ENCODE assay signal across 8 mouse cellular contexts in the genomic region with DNA sequence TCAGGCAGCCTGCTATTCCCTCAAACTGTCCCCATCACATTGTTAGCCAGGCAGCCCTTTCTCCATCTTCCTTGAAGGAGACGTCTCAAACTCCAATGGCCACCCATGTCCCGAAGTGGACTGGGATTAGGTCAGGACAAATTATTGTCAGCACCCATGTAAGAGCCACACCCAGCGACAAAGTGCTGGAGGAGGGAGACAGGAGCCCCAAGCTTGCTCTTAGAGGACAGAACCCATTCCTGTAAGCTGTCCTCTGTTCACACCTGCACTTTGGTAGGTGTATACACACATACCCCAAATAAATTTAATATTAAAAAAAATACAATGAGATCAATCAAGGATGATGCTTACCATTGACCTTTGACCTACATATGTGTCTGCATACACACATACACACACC. TPM values are rescaled to one million over a fixed set of nuclear protein-coding genes. Genes with fewer than 3 reads are reported as not detected.
DNase-seq lines count a peak whose midpoint lies in the region; ATAC-seq lines count a peak whose summit lies in the region.
"Had no signal": no experiment of that assay in that cellular context is flagged by ENCODE, and none has a peak within 500 bp of the region (broad histone marks: within the 10 kb centered on the region; RNA-seq: fewer than 3 reads in every experiment).

No protein-coding gene starts in this region.

- peak overlapping the region; percentile 53 for H3K27ac ChIP-seq in forebrain, embryonic 11.5 days (ENCODE audit: low read depth, low read length)
- peak overlapping the region; percentile 57; the same call in 1 of the 2 replicates for H3K27ac ChIP-seq in stomach, embryonic 16.5 days (ENCODE audit: low read length)

- H3K36me3 ChIP-seq in megakaryocyte, embryonic 14.5 days (replicated peaks; ENCODE audit: low read length): peaks cover 23% of the 10 kb centered on the region
- H3K36me3 ChIP-seq in forebrain, embryonic 11.5 days (ENCODE audit: control insufficient read depth, insufficient read depth, low read length): no peaks in the 10 kb centered on the region
- H3K36me3 ChIP-seq in stomach, embryonic 16.5 days (ENCODE audit: control insufficient read depth, insufficient read depth, low read length): no peaks in the 10 kb centered on the region

- no peak for DNase-seq in forebrain, embryonic 11.5 days (ENCODE audit: low spot score)
- peak; percentile 36 for DNase-seq in liver
- no peak for DNase-seq in layer of hippocampus, postnatal 36 days
- no peak for DNase-seq in left cerebral cortex, postnatal 14 days (ENCODE audit: low spot score in 2 of 2)

- H3K9me3 ChIP-seq in megakaryocyte, embryonic 14.5 days: peaks cover 4% of the 10 kb centered on the region; the same call in 1 of the 2 replicates
- no peaks in the 10 kb centered on the region for H3K9me3 ChIP-seq in forebrain, embryonic 11.5 days (ENCODE audit: control insufficient read depth, low read length)
- H3K9me3 ChIP-seq in stomach, embryonic 16.5 days (replicated peaks; ENCODE audit: control insufficient read depth, low read length): no peaks in the 10 kb centered on the region

- no peak for ATAC-seq in megakaryocyte, adult 5-6 weeks (ENCODE audit: poor library complexity, severe bottlenecking)
- peak; percentile 50 for ATAC-seq in forebrain, embryonic 11.5 days (replicated peaks; ENCODE audit: low FRiP score)
- ATAC-seq in stomach, embryonic 16.5 days (ENCODE audit: insufficient read depth, low FRiP score): no peak

- WGBS in forebrain, embryonic 11.5 days: 26% methylated on average over 3 of the region's 3 CpGs
- 24% methylated on average over 3 of the region's 3 CpGs for WGBS in stomach, embryonic 16.5 days

- H3K9ac ChIP-seq in forebrain, embryonic 11.5 days (ENCODE audit: low read length): peak overlapping the region; percentile 50; the same call in 1 of the 2 replicates
- H3K9ac ChIP-seq in stomach, embryonic 16.5 days (ENCODE audit: low read length): peak overlapping the region; percentile 60

- peaks cover 17% of the 10 kb centered on the region for H3K4me1 ChIP-seq in megakaryocyte, embryonic 14.5 days
- peaks cover 3% of the 10 kb centered on the region; the same call in 1 of the 2 replicates for H3K4me1 ChIP-seq in forebrain, embryonic 11.5 days (replicated peaks; ENCODE audit: control insufficient read depth, insufficient read depth, low read length)
- H3K4me1 ChIP-seq in stomach, embryonic 16.5 days (ENCODE audit: control insufficient read depth, insufficient read depth, low read length): no peaks in the 10 kb centered on the region

- H3K4me3 ChIP-seq in megakaryocyte, embryonic 14.5 days (replicated peaks): peak overlapping the region; percentile 93
- H3K4me3 ChIP-seq in forebrain, embryonic 11.5 days (ENCODE audit: low read depth, low read length): peak overlapping the region; percentile 58
- peak overlapping the region; percentile 63 for H3K4me3 ChIP-seq in stomach, embryonic 16.5 days (replicated peaks; ENCODE audit: low read length)

- intact Hi-C loops in left cerebral cortex, postnatal 14 days (cut with DNase I): no loop called here

- no peaks in the 10 kb centered on the region for H3K27me3 ChIP-seq in megakaryocyte, embryonic 14.5 days (replicated peaks)
- H3K27me3 ChIP-seq in forebrain, embryonic 11.5 days (ENCODE audit: control insufficient read depth, insufficient read depth, low read length): no peaks in the 10 kb centered on the region
- H3K27me3 ChIP-seq in stomach, embryonic 16.5 days (ENCODE audit: control insufficient read depth, insufficient read depth, low read length): no peaks in the 10 kb centered on the region

- peak overlapping the region; percentile 43 for H3K4me2 ChIP-seq in forebrain, embryonic 11.5 days (ENCODE audit: low read depth, low read length, severe bottlenecking)
- H3K4me2 ChIP-seq in stomach, embryonic 16.5 days (ENCODE audit: low read depth, low read length): peak overlapping the region; percentile 56

RNA-seq across cellular contexts. Expression of a gene that starts 0.5 kb away (rescaled TPM):
- polyA plus RNA-seq in megakaryocyte, embryonic 14.5 days (2012; ENCODE audit: insufficient read depth, low replicate concordance): 0.99 and 3.9 TPM in 2 replicates
- 37.8 and 43.6 TPM in 2 replicates for total RNA-seq in megakaryocyte, adult 5-6 weeks (2015)
- total RNA-seq in megakaryocyte, adult 5-6 weeks (2017): 50.3 and 53.9 TPM in 2 replicates
- 96.1 and 99.7 TPM in 2 replicates for polyA plus RNA-seq in forebrain, embryonic 11.5 days (2014; fragmentation: Nextera tagmentation; extraction: Ambion mirVana)
- 42.1 and 42.4 TPM in 2 replicates for polyA plus RNA-seq in stomach, embryonic 16.5 days (2015; fragmentation: Nextera tagmentation; extraction: Ambion mirVana)
- 10 to 100 TPM; 19.1 to 19.8 TPM for total RNA-seq in layer of hippocampus, postnatal 36 days (2021)
- 10 to 100 TPM; 27.2 to 30.8 TPM for total RNA-seq in left cerebral cortex, postnatal 14 days (2021)

RNA-seq across cellular contexts. Expression of a gene that starts 15.2 kb away (rescaled TPM):
- 450 and 808 TPM in 2 replicates for polyA plus RNA-seq in megakaryocyte, embryonic 14.5 days (2012; ENCODE audit: insufficient read depth, low replicate concordance)
- total RNA-seq in megakaryocyte, adult 5-6 weeks (2015): 107 and 116 TPM in 2 replicates
- total RNA-seq in megakaryocyte, adult 5-6 weeks (2017): 145 and 149 TPM in 2 replicates
- 0.12 and 0.51 TPM in 2 replicates for polyA plus RNA-seq in forebrain, embryonic 11.5 days (2014; fragmentation: Nextera tagmentation; extraction: Ambion mirVana)
- polyA plus RNA-seq in stomach, embryonic 16.5 days (2015; fragmentation: Nextera tagmentation; extraction: Ambion mirVana): 0.41 and 0.62 TPM in 2 replicates
- 1 to 10 TPM in 1 of 2 experiments, under 1 TPM in 1; 0.81 to 1.2 TPM for total RNA-seq in layer of hippocampus, postnatal 36 days (2021)
- 1 to 10 TPM; 1.1 to 2.9 TPM for total RNA-seq in left cerebral cortex, postnatal 14 days (2021)

RNA-seq across cellular contexts. Expression of a gene that starts 56.8 kb away (rescaled TPM):
- 0.94 TPM in 1 of 2 replicates, not detected in the other for polyA plus RNA-seq in megakaryocyte, embryonic 14.5 days (2012; ENCODE audit: insufficient read depth, low replicate concordance)
- not detected in 2 replicates for total RNA-seq in megakaryocyte, adult 5-6 weeks (2015)
- total RNA-seq in megakaryocyte, adult 5-6 weeks (2017): not detected in 2 replicates
- polyA plus RNA-seq in forebrain, embryonic 11.5 days (2014; fragmentation: Nextera tagmentation; extraction: Ambion mirVana): not detected in 2 replicates
- 1.8 and 2.1 TPM in 2 replicates for polyA plus RNA-seq in stomach, embryonic 16.5 days (2015; fragmentation: Nextera tagmentation; extraction: Ambion mirVana)
- under 1 TPM in 1 of 2 experiments, not detected in 1; 0.81 TPM for total RNA-seq in layer of hippocampus, postnatal 36 days (2021)
- total RNA-seq in left cerebral cortex, postnatal 14 days (2021): under 1 TPM in 1 of 2 experiments, not detected in 1; 0.75 TPM
- total RNA-seq: neutrophil, adult 5-6 weeks had no signal

RNA-seq across cellular contexts. Expression of a gene that starts 57.6 kb away (rescaled TPM):
- 23.4 and 38.2 TPM in 2 replicates for polyA plus RNA-seq in megakaryocyte, embryonic 14.5 days (2012; ENCODE audit: insufficient read depth, low replicate concordance)
- 17.4 and 20.3 TPM in 2 replicates for total RNA-seq in megakaryocyte, adult 5-6 weeks (2015)
- 22.2 and 27.9 TPM in 2 replicates for total RNA-seq in megakaryocyte, adult 5-6 weeks (2017)
- polyA plus RNA-seq in forebrain, embryonic 11.5 days (2014; fragmentation: Nextera tagmentation; extraction: Ambion mirVana): 26.6 and 27.4 TPM in 2 replicates
- polyA plus RNA-seq in stomach, embryonic 16.5 days (2015; fragmentation: Nextera tagmentation; extraction: Ambion mirVana): 31.5 and 35.5 TPM in 2 replicates
- 100 to 1,000 TPM; 215 to 227 TPM for total RNA-seq in layer of hippocampus, postnatal 36 days (2021)
- 100 to 1,000 TPM; 216 to 236 TPM for total RNA-seq in left cerebral cortex, postnatal 14 days (2021)

Comparison
In these comparisons a context has a peak if more than half of its experiments do, and no peak if none do; other contexts are left out.
1. RNA of a gene that starts 15.2 kb away (total RNA-seq): 107 to 149 TPM in megakaryocyte, adult 5-6 weeks; 1.1 to 2.9 TPM in left cerebral cortex, postnatal 14 days and 0.81 to 1.2 TPM in layer of hippocampus, postnatal 36 days; every median in the first group is over 10 times any median in the second.
2. Peak in every context shown above with its lines, with median percentiles within 50 percentile points of each other: H3K4me3 ChIP-seq.